In the genomic region with DNA sequence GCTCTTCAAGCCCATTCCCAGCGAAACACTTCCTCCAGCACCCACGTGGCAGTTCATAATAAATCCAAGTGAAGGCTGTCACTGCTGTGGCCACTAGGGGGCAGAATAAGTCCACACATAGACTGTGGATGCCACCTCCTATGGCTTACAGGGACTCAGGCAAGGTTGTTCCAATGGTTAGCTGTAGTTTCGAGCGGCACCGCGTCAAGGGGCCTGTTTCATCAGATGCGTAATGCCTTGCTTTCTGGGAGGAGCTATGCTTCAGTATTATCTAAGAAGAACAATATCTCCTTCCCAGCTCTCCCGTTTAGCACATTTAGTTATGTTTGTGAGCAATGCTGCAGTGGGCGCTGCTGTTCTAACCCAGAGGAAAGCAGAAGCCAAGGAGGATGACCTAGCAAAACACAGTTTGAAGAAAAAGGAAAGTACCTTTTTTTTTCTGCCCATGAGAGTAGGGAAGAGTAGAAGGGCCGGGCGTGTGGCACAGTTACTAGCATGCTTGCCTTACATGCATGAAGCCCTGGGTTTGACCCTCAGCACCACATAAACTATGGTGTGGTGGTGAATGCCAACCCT, we compare ENCODE assay signal across 8 mouse cellular contexts. TPM values are rescaled to one million over a fixed set of nuclear protein-coding genes. Genes with fewer than 3 reads are reported as not detected.
DNase-seq lines count a peak whose midpoint lies in the region; ATAC-seq and TF ChIP-seq lines count a peak whose summit lies in the region.

No protein-coding gene starts in this region.

- H3K27ac ChIP-seq in gastrocnemius, adult 2 months: peak overlapping the region; percentile 91
- H3K27ac ChIP-seq in hindbrain, postnatal 0 days: peak overlapping the region; percentile 16; the same call in 1 of the 2 replicates
- peak overlapping the region; percentile 70 for H3K27ac ChIP-seq in left cerebral cortex, adult 2 months

- peak; percentile 96 for TF ChIP-seq CTCF in gastrocnemius, adult 2 months (IDR thresholded peaks at IDR 0.05)
- peak; percentile 99 for TF ChIP-seq CTCF in hindbrain, postnatal 0 days (IDR thresholded peaks at IDR 0.05; ENCODE audit: low read depth)
- peak; percentile 99 for TF ChIP-seq CTCF in left cerebral cortex, adult 2 months (IDR thresholded peaks at IDR 0.05)

- no peaks in the 10 kb centered on the region for H3K9me3 ChIP-seq in hindbrain, postnatal 0 days (ENCODE audit: low read length)

- H3K4me1 ChIP-seq in hindbrain, postnatal 0 days (ENCODE audit: insufficient read depth, low read length): 0 out of 2 replicates have a peak, but pooled peaks cover 4% of the 10 kb centered on the region

- no peaks in the 10 kb centered on the region for H3K27me3 ChIP-seq in hindbrain, postnatal 0 days (ENCODE audit: insufficient read depth, low read length)

- H3K4me2 ChIP-seq in hindbrain, postnatal 0 days (ENCODE audit: low read depth, low read length): peak overlapping the region; percentile 38

- peak overlapping the region; percentile 68 for H3K4me3 ChIP-seq in gastrocnemius, adult 2 months
- no peak overlapping the region for H3K4me3 ChIP-seq in hindbrain, postnatal 0 days (ENCODE audit: low read length)
- H3K4me3 ChIP-seq in left cerebral cortex, adult 2 months: peak overlapping the region; percentile 20

- intact Hi-C loops in gastrocnemius, adult 2 months (cut with DNase I): loop anchor here (1.0 to 5.0 kb wide), 4 partner anchors 57 to 165 kb away; a partner anchor contains a TSS
- intact Hi-C loops in left cerebral cortex, adult 2 months (cut with DNase I): loop anchor here (1.0 to 10.0 kb wide), 6 partner anchors 40 to 278 kb away; a partner anchor contains a TSS

- WGBS in hindbrain, postnatal 0 days: 11% methylated on average over 11 of the region's 11 CpGs

- no peak overlapping the region for H3K9ac ChIP-seq in hindbrain, postnatal 0 days (replicated peaks; ENCODE audit: low read length)

- no peaks in the 10 kb centered on the region for H3K36me3 ChIP-seq in hindbrain, postnatal 0 days (ENCODE audit: insufficient read depth, low read length)

- ATAC-seq in common myeloid progenitor, adult 5-6 weeks (replicated peaks; ENCODE audit: low read depth, poor library complexity, severe bottlenecking): peak; percentile 97
- peak; percentile 96 for ATAC-seq in hindbrain, postnatal 0 days
- peak; percentile 94 for ATAC-seq in megakaryocyte, adult 5-6 weeks (ENCODE audit: poor library complexity, severe bottlenecking)

- peak; percentile 94 for DNase-seq in ZHBTc4 (ENCODE audit: low read depth, low spot score)
- peak; percentile 92 for DNase-seq in gastrocnemius, adult 2 months
- DNase-seq in hindbrain, postnatal 0 days (ENCODE audit: low spot score): peak; percentile 96
- peak; percentile 89 for DNase-seq in left cerebral cortex, adult 2 months (ENCODE audit: extremely low spot score in 1 of 2, low spot score in 2 of 2)
- DNase-seq in right cerebral cortex, adult 2 months (ENCODE audit: low spot score in 2 of 2): peak; percentile 97
- peak; percentile 92 for DNase-seq in urinary bladder, postnatal 14 days (ENCODE audit: low spot score)

RNA-seq across cellular contexts. Expression of a gene that starts 36.4 kb away (rescaled TPM):
- total RNA-seq in common myeloid progenitor, adult 5-6 weeks (2017): 13.2 and 15.2 TPM in 2 replicates
- total RNA-seq in gastrocnemius, adult 2 months (2021): 1 to 10 TPM; 1.3 to 4.1 TPM
- 4.3 and 15.4 TPM in 2 replicates for total RNA-seq in hindbrain, postnatal 0 days (2014; rRNA removed)
- 1.8 and 2.5 TPM in 2 replicates for polyA plus RNA-seq in hindbrain, postnatal 0 days (2015; fragmentation: Nextera tagmentation; extraction: Ambion mirVana)
- 1 to 10 TPM; 1.4 to 2.1 TPM for total RNA-seq in left cerebral cortex, adult 2 months (2021)
- 10.2 and 12.3 TPM in 2 replicates for total RNA-seq in megakaryocyte, adult 5-6 weeks (2015)
- 23.5 and 26.8 TPM in 2 replicates for total RNA-seq in megakaryocyte, adult 5-6 weeks (2017)

RNA-seq across cellular contexts. Expression of a gene that starts 37.1 kb away (rescaled TPM):
- total RNA-seq in common myeloid progenitor, adult 5-6 weeks (2017): 1.4 and 2.1 TPM in 2 replicates
- total RNA-seq in gastrocnemius, adult 2 months (2021): 1 to 10 TPM; 2.1 to 3.5 TPM
- total RNA-seq in hindbrain, postnatal 0 days (2014; rRNA removed): 4.6 and 6.1 TPM in 2 replicates
- polyA plus RNA-seq in hindbrain, postnatal 0 days (2015; fragmentation: Nextera tagmentation; extraction: Ambion mirVana): 5.4 and 5.6 TPM in 2 replicates
- 1 to 10 TPM; 2.0 to 3.5 TPM for total RNA-seq in left cerebral cortex, adult 2 months (2021)
- total RNA-seq in megakaryocyte, adult 5-6 weeks (2015): 0.30 and 0.65 TPM in 2 replicates
- 0.44 and 1.4 TPM in 2 replicates for total RNA-seq in megakaryocyte, adult 5-6 weeks (2017)

RNA-seq across cellular contexts. Expression of a gene that starts 50.1 kb away (rescaled TPM):
- total RNA-seq in common myeloid progenitor, adult 5-6 weeks (2017): 0.39 and 7.7 TPM in 2 replicates
- total RNA-seq in gastrocnemius, adult 2 months (2021): under 1 TPM in 1 of 2 experiments, not detected in 1; 0.45 TPM
- 0.16 TPM in 1 of 2 replicates, not detected in the other for total RNA-seq in hindbrain, postnatal 0 days (2014; rRNA removed)
- 0.24 and 0.38 TPM in 2 replicates for polyA plus RNA-seq in hindbrain, postnatal 0 days (2015; fragmentation: Nextera tagmentation; extraction: Ambion mirVana)
- not detected for total RNA-seq in left cerebral cortex, adult 2 months (2021)
- total RNA-seq in megakaryocyte, adult 5-6 weeks (2015): 0.98 and 1.1 TPM in 2 replicates
- total RNA-seq in megakaryocyte, adult 5-6 weeks (2017): 1.5 and 3.5 TPM in 2 replicates

RNA-seq across cellular contexts. Expression of a gene that starts 57.3 kb away (rescaled TPM):
- not detected in 2 replicates for total RNA-seq in common myeloid progenitor, adult 5-6 weeks (2017)
- total RNA-seq in gastrocnemius, adult 2 months (2021): under 1 TPM in 1 of 2 experiments, not detected in 1; 0.05 TPM
- 19.2 and 21.6 TPM in 2 replicates for total RNA-seq in hindbrain, postnatal 0 days (2014; rRNA removed)
- polyA plus RNA-seq in hindbrain, postnatal 0 days (2015; fragmentation: Nextera tagmentation; extraction: Ambion mirVana): 18.1 and 19.4 TPM in 2 replicates
- 10 to 100 TPM; 39.4 to 40.7 TPM for total RNA-seq in left cerebral cortex, adult 2 months (2021)
- total RNA-seq in megakaryocyte, adult 5-6 weeks (2015): 1.4 and 2.5 TPM in 2 replicates
- total RNA-seq in megakaryocyte, adult 5-6 weeks (2017): 0.29 and 1.6 TPM in 2 replicates

RNA-seq across cellular contexts. Expression of a gene that starts 57.5 kb away (rescaled TPM):
- total RNA-seq in common myeloid progenitor, adult 5-6 weeks (2017): 100 and 115 TPM in 2 replicates
- total RNA-seq in gastrocnemius, adult 2 months (2021): 100 to 1,000 TPM in 1 of 2 experiments, 10 to 100 TPM in 1; 94.5 to 101 TPM
- total RNA-seq in hindbrain, postnatal 0 days (2014; rRNA removed): 185 and 219 TPM in 2 replicates
- 136 and 148 TPM in 2 replicates for polyA plus RNA-seq in hindbrain, postnatal 0 days (2015; fragmentation: Nextera tagmentation; extraction: Ambion mirVana)
- total RNA-seq in left cerebral cortex, adult 2 months (2021): 100 to 1,000 TPM; 130 to 135 TPM
- total RNA-seq in megakaryocyte, adult 5-6 weeks (2015): 156 and 191 TPM in 2 replicates
- total RNA-seq in megakaryocyte, adult 5-6 weeks (2017): 143 and 168 TPM in 2 replicates

Comparison
In these comparisons a context has a peak if more than half of its experiments do, and no peak if none do; other contexts are left out.
1. H3K27ac ChIP-seq: peak in every context shown above with its lines; median percentile 91 in gastrocnemius, adult 2 months; 70 in left cerebral cortex, adult 2 months; 16 in hindbrain, postnatal 0 days.